Mouse (Mus musculus) spleen, postnatal 36 days (tissue): ENCODE results near the gene Mturn.
A peak's percentile ranks its signal among the peaks of the same experiment; 100 is the strongest.

ENCODE experiments used
- DNase-seq, 2 experiments: peaks; one replicate each; pipeline ENCODE4 v3.0.0; 2022; ENCODE audit warnings: low spot score in 2 of 2, mixed read lengths in 1 of 2

Mturn gene

DNA sequence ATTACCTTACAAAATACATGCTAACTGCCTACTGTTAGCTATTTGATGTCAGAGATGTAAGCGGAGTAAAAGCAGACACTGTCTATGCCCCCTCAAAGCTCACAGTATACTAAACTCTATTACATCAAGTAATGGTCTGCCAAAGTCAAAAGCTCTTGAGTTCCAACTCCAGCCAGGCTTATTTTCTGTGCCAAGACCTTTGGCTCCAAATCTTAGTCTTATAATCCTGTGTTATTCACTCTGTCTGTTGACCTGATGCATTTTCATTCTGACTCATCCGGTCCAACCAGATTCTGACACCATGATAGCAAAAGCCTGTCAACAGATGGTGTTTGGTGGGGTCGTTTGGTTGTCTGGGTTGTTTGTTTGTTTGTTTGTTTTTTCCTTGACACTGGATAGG, 50.3 kb downstream of the Mturn start:
- DNase-seq, result no peak

GRCm38 (mm10) chr6:54732721-54733120, 51.3 kb downstream of the Mturn start:
- DNase-seq, result no peak

- peak; percentile 81 to 84 for DNase-seq
Observed at GRCm38 (mm10) chr6:54736126-54736525, 54.7 kb downstream of the Mturn start.

GRCm38 (mm10) chr6:54737255-54737654, 55.8 kb downstream of the Mturn start:
- peak in 1 of 2 experiments; percentile 42 for DNase-seq

GRCm38 (mm10) chr6:54737684-54738083, 56.3 kb downstream of the Mturn start:
- DNase-seq, result peak; percentile 38 to 49

DNA sequence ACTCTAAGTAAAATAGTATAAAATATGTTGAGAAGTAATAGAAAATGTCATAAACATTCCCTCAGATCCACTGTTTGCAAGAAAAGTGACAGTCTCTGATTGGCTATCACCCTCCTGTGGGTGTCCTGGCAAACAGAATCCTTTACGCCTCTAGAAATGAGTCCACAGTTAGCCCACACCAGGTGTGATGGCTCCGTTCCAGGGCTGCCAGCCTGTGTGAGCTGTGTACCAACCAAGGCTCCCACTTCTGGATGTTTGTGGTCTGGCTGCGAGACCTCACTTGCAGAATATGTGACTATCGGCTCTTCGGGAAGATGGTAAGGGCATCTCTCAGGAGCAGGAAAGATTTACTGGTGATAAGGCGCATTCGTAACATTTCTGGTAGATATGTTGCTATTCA, 67.6 kb downstream of the Mturn start:
- no peak for DNase-seq

- no peak for DNase-seq
Observed at GRCm38 (mm10) chr6:54751621-54752020, 70.2 kb downstream of the Mturn start.

GRCm38 (mm10) chr6:54752076-54752475, 70.7 kb downstream of the Mturn start:
- peak; percentile 68 to 72 for DNase-seq
